Mouse (Mus musculus) colon, adult 2 months (tissue): ENCODE data around the gene Tmc4. TPM values are rescaled to one million over a fixed set of nuclear protein-coding genes. Genes with fewer than 3 reads are reported as not detected.

Experiments
- polyA plus RNA-seq: library from polyadenylated mRNA; depleted of rRNA; stranded (reverse); fragments of >200 nt; gene quantifications from 2 replicates; pipeline ENCODE4 v1.2.3, GENCODE M21; 2012; rRNA removed

Tmc4 gene
- polyA plus RNA-seq = 360 and 471 TPM in 2 replicates

DNA sequence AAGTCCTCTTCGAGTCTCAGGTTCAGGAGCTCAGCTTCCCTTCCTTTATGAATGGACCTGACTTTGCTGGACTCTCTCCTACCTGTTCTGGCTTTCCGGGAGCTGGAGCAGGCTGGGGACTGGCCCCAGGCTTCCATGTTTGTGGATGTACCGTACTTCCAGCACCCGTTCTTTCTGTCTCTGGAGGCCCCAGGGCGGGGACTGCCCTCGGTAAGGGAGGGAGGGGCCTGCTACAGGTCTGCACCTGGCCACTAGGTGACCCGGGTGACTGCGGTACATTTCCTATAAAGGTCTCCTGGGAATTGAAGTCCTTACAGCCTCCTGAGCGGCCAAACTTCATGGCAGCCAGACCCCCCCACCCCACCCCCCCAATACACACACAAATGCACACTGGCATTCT is at the start of gene Tmc4:
Gene Tmc4, minus strand, starts transcription at position 212 of the 400 bp plus-strand sequence.

GRCm38 (mm10) chr7:3720268-3720667 is 42.9 kb upstream of the Tmc4 start, which contains the start of gene Pirb:
Gene Pirb, minus strand, starts transcription at chr7:3720391.

DNA sequence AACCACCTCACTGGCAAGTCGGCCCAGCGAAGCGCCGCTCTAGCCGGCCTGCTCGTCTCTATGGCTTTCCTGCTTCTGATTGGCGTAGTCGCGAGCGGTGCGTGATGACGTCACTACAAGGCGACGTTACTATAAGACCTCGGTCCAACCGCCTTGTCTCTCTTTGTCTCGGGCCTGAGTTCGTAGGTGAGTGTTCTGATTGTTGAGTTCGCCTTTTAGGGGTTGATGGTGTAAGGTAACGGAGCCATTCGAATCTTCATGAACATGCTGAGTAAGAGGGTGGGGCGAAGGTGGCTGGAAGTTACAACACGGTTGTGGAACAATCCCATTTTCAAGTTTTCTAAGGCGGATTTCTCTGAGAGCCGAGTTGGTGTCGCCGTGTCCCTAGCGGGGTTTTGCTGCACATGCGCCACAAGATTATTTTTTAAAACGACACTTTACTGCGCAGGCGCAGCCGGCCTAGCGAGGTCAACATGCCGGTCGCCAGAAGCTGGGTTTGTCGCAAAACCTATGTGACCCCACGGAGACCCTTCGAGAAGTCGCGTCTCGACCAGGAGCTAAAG is 26.6 kb upstream of the Tmc4 start, which contains the start of gene Rps9:
Gene Rps9, plus strand, starts transcription at position 115 of the 563 bp plus-strand sequence.

GRCm38 (mm10) chr7:3692987-3693808 is 15.8 kb upstream of the Tmc4 start, which contains the start of gene Mboat7:
Gene Mboat7, minus strand, starts transcription at chr7:3693523.

GRCm38 (mm10) chr7:3692382-3692986 is 15.1 kb upstream of the Tmc4 start, which contains the start of gene Tsen34:
Gene Tsen34, plus strand, starts transcription at chr7:3692863.

DNA sequence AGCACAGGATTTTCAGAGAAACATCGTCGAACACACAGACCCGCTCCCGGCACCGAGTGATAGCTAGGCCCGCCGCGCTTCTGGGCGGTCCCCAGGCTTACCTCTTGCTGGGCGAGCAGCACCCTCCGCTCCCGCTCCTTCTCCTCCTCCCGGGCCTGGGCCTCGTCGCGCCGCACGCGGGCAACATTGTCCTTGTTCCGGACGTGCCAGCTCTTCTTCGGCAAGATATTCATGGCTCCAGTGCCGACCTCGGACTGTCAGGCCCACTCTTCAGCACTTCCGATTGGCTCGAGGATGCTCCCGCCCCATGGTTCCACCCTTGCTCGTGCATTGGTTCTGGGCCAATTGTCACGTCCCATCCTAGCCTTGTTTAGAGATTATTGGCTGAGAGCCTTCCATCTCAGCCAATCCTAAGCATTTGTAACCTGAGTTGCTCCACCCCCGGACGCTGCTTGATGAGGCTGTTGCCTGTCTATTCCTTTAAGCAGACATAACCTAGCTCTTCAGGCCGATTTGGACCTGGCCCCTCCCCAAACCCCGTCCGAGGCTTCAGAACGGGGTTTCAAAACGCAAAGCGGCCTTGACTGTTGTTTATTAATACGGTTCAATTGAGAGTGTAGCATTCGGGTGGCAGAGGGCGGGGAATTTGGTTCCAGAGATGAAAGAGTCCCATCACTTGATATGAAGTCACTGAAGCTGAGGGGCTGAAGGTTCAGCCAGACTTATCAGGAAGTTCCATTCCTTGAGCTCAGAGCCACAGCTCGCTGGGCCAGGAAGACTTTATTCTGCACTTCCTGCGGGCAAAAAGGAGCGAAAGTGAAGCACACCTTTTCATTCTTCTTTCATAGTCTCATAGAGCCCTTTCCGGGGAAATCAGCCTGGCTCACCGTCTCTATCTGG is 11.9 kb downstream of the Tmc4 start, which contains the start of gene Leng1:
Gene Leng1, minus strand, starts transcription at position 626 of the 900 bp plus-strand sequence.

GRCm38 (mm10) chr7:3644672-3645487 is 32.5 kb downstream of the Tmc4 start, which contains the start of gene Cnot3:
Gene Cnot3, plus strand, starts transcription at chr7:3645268.

DNA sequence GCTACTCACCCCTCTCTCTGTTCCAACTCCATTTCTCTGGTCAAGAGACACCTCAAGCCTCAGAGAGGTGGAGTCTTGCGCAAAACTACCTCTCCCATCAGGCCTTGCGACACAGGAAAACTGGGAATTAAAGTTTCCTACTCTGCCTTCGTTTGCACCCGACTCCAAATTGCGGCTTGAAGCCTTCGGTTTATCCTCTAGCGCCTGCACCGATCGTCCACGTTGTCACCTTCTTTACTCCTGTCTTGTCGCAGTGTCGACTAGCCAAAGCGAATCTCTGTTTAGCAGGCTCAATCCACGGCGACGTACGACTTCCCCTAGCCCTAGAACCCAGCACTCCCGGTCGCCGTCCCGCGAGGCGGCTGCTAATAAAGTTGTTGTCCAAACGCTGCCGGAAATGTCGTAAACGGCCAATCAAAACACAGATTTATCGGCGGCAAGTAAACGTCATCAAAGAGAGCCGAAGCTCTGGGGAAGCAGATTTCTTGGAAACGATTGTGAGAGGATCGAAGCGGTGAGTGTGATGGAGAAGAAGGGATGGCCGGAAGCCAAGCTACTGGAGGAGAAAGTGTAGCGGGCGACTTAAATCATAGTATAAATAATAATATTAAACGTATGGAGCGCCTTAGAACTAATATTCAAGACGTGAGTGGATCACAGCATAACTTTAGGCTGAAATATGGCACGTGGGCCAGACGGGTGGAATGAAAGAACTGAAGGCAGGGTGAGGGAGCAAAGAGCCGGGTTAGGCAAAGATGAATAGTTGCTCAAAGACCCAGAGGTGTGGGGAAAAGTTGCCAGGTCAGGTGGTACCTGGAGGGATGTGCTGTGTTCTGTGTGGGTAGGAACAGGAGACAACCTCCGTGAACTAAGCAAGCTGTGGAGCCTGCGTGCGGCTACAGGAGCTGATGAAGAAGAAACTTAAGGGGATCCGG is 47.5 kb downstream of the Tmc4 start, which contains the start of the genes Tfpt and Prpf31:
Gene Tfpt, minus strand, starts transcription at position 387 of the 935 bp plus-strand sequence.
Gene Prpf31, plus strand, starts transcription at position 443 of the 935 bp plus-strand sequence.

GRCm38 (mm10) chr7:3617242-3617995 is 59.9 kb downstream of the Tmc4 start, which contains the start of gene Ndufa3:
Gene Ndufa3, plus strand, starts transcription at chr7:3617373.

GRCm38 (mm10) chr7:3616057-3616388 is 61.3 kb downstream of the Tmc4 start, which contains the start of gene Oscar:
Gene Oscar, minus strand, starts transcription at chr7:3616157.

Other genes with a start within 250 kb of the Tmc4 start
- gene Tarm1, start 174.9 kb downstream of the Tmc4 start, polyA plus RNA-seq = 0.07 TPM in 1 of 2 replicates, not detected in the other
- 0.12 TPM in 1 of 2 replicates, not detected in the other for gene Oscar, start 61.4 kb downstream of the Tmc4 start, polyA plus RNA-seq
- 264 and 306 TPM in 2 replicates for gene Ndufa3, start 60.2 kb downstream of the Tmc4 start, polyA plus RNA-seq
- gene Tfpt, start 47.6 kb downstream of the Tmc4 start, polyA plus RNA-seq = 4.4 and 7.8 TPM in 2 replicates
- 20.8 and 21.0 TPM in 2 replicates for gene Prpf31, start 47.6 kb downstream of the Tmc4 start, polyA plus RNA-seq
- 67.6 and 81.1 TPM in 2 replicates for gene Cnot3, start 32.3 kb downstream of the Tmc4 start, polyA plus RNA-seq
- 4.5 and 5.2 TPM in 2 replicates for gene Leng1, start 11.7 kb downstream of the Tmc4 start, polyA plus RNA-seq
- 114 and 116 TPM in 2 replicates for gene Tsen34, start 15.3 kb upstream of the Tmc4 start, polyA plus RNA-seq
- 65.3 and 67.6 TPM in 2 replicates for gene Mboat7, start 16.0 kb upstream of the Tmc4 start, polyA plus RNA-seq
- gene Rps9, start 26.4 kb upstream of the Tmc4 start, polyA plus RNA-seq = 1,246 and 1,381 TPM in 2 replicates
- 5.3 and 5.5 TPM in 2 replicates for gene Pirb, start 42.8 kb upstream of the Tmc4 start, polyA plus RNA-seq
- gene Gm15448, start 148.1 kb upstream of the Tmc4 start, polyA plus RNA-seq = 0.05 and 0.28 TPM in 2 replicates
- 0.14 and 0.41 TPM in 2 replicates for gene Pira2, start 167.5 kb upstream of the Tmc4 start, polyA plus RNA-seq
- 0.19 and 2.4 TPM in 2 replicates for gene Gm14548, start 220.6 kb upstream of the Tmc4 start, polyA plus RNA-seq
- gene Lilra6, start 237.9 kb upstream of the Tmc4 start, polyA plus RNA-seq = 0.24 and 1.3 TPM in 2 replicates